Mouse (Mus musculus) spleen, adult 2 months (tissue): ENCODE data around the gene Hk1. TPM values are rescaled to one million over a fixed set of nuclear protein-coding genes. Genes with fewer than 3 reads are reported as not detected.

Source experiments
- DNase-seq, 2 experiments: peaks; one replicate each; pipeline versions ENCODE4 v3.0.0 to v3.0.0-alpha.2; 2012 to 2021; ENCODE audit warnings: low spot score in 2 of 2, low read depth in 1 of 2
- H3K27ac ChIP-seq: fragments of 200-500 bp; 2 replicates; pipeline ENCODE4 v1.5.1; 2012; ENCODE audit warnings: low read length, inconsistent platforms; ENCODE audit not compliant: insufficient read depth
- H3K27me3 ChIP-seq: fragments of 200-500 bp; 2 replicates; pipeline ENCODE4 v1.6.1; 2012; ENCODE audit warnings: mild to moderate bottlenecking, moderate library complexity, low read length, inconsistent platforms; ENCODE audit not compliant: control insufficient read depth, insufficient read depth
- H3K36me3 ChIP-seq: fragments of 200-500 bp; 2 replicates; pipeline ENCODE4 v1.6.1; 2012; ENCODE audit warnings: mild to moderate bottlenecking, low read length, inconsistent platforms; ENCODE audit not compliant: control insufficient read depth, insufficient read depth
- H3K4me1 ChIP-seq: fragments of 200-500 bp; 2 replicates; pipeline ENCODE4 v1.6.1; 2011; ENCODE audit warnings: inconsistent platforms; ENCODE audit not compliant: control insufficient read depth, insufficient read depth, insufficient read length
- H3K4me3 ChIP-seq: fragments of 200-500 bp; 2 replicates; pipeline ENCODE4 v1.5.1; 2011; ENCODE audit warnings: mild to moderate bottlenecking, inconsistent platforms; ENCODE audit not compliant: insufficient read depth, insufficient read length; ENCODE audit errors: extremely low read depth
- CTCF ChIP-seq: fragments of 200-500 bp; IDR thresholded peaks from 2 replicates; pipeline ENCODE4 v1.5.1; 2011; ENCODE audit warnings: mild to moderate bottlenecking, inconsistent platforms; ENCODE audit not compliant: insufficient read depth, insufficient read length, insufficient replicate concordance; ENCODE audit errors: extremely low read depth
- POLR2A ChIP-seq: fragments of 200-500 bp; IDR thresholded peaks from 2 replicates; pipeline ENCODE4 v1.6.1; 2011; ENCODE audit warnings: low read depth, low read length, inconsistent platforms
- WGBS: fragments of 180-500 bp; shearing (Covaris S2); methylation state at CpG from one replicate; pipeline ENCODE4 v1.1.7; 2018; 5-methylcytosine and 5-hydroxymethylcytosine counted together
- polyA plus RNA-seq: library from polyadenylated mRNA; depleted of rRNA; stranded (reverse); fragments of >200 nt; gene quantifications from 2 replicates; pipeline ENCODE4 v1.2.3, GENCODE M21; 2012

The Hk1 gene
- polyA plus RNA-seq, 1 experiment: 31.0 TPM

DNA sequence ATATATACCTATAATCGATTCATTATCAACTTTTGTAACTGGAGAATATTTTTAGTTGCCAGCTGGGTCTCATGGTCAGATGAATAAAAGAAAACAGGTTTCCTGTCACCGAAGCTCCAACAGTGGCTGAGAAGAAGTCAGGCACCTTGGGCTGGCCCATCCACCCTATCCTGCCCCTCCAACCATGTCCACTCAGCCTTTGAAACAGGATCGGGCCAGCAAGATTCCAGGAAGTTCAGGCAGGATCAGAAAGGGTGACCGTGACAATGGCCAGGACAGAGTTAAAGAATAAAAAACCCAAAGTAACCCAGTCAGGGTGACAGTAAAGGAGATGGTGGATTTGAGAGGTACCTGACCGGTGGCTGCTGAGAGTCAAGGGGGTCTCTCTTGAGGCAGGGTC lies 70.1 kb downstream of the Hk1 start:
- 77% methylated on average over 5 of the region's 5 CpGs for WGBS
- no peak for TF ChIP-seq POLR2A
- no peak for TF ChIP-seq CTCF
- DNase-seq: no peak

DNA sequence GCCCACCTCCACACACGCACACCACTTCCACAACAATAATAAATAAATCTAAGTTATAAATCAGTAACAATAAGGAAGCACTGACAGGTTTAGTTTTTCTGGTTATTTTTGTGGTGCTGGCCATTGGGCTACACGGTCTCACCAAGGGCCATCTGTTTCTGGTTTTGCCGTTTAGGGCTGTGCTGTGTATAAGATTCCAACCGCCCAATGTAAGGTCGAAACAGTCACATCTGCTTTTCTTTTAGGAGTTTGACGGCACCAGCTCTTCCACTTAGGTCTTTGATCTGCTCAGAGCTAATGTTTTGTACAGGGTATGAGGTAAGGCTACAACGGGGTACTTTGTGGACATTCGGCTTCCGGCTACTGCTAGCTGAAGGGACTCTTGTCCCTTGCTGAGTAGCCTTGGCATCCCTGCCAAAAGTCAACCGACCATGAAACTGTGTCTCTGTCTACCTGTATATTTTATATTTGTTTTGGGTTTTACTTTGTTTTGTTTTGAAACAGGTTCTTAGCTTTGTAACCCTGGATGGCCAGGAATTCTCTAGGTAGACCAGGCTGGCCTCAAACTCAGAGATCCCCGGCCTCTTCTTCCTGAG lies 70.7 kb downstream of the Hk1 start:
- peaks cover 6% of the 10 kb centered on the region; the same call in 1 of the 2 replicates for H3K4me1 ChIP-seq
- no peak for TF ChIP-seq POLR2A
- TF ChIP-seq CTCF: no peak
- DNase-seq: no peak
- no peak overlapping the region for H3K4me3 ChIP-seq
- WGBS: 97% methylated on average over 11 of the region's 11 CpGs
- no peak overlapping the region for H3K27ac ChIP-seq
- H3K27me3 ChIP-seq: no peaks in the 10 kb centered on the region
- peaks cover 11% of the 10 kb centered on the region for H3K36me3 ChIP-seq

More for the DNA sequence above, 70.1 kb downstream of the Hk1 start:
- peaks cover 9% of the 10 kb centered on the region for H3K36me3 ChIP-seq
- H3K27me3 ChIP-seq: no peaks in the 10 kb centered on the region
- no peak overlapping the region for H3K4me3 ChIP-seq
- H3K4me1 ChIP-seq: peaks cover 6% of the 10 kb centered on the region; the same call in 1 of the 2 replicates
- H3K27ac ChIP-seq: no peak overlapping the region

DNA sequence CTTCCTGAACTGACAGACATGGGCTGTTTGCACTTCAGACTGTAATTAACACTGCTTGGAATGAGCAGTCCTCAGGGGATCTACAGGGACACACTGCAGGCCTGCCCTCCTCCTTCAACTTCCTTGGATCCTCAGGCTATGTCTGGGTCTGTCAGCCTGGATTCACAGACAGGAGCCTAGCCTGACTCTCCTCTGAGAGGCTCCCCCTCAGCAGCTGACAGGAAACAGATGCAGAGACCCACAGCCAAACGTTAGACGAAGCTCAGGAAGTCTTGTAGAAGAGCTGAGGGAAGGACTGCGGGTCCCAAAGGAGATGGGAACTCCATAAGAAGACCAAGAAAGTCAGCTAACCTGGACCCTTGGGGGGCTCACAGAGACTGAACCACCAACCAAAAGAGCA lies 73.2 kb downstream of the Hk1 start:
- H3K36me3 ChIP-seq: peaks cover 13% of the 10 kb centered on the region

DNA sequence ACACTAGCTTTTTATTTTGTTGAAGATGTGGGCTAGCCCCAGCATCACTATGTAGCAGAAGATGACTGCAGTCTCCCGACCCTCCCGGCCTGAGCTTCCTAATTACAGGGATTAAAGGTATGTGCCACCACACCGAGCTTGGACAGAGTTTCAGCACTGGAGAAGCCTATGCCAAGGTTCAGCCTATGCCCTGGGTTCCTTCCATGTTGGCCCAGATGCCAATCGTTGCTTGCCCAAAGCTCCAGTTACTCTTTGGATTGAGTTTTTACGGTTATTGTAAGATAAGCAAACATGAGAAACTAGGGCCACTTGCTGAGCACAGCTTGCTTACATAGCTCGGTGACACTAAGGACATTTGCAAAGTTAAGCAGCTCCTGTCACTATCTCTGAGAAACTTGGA lies 74.6 kb downstream of the Hk1 start:
- DNase-seq: no peak
- TF ChIP-seq POLR2A: no peak
- Histone ChIP-seq H3K4me3 (no peak overlapping the region), H3K4me1 (peaks cover 5% of the 10 kb centered on the region; the same call in 1 of the 2 replicates), H3K27me3 (no peaks in the 10 kb centered on the region), H3K27ac (no peak overlapping the region), H3K36me3 (peaks cover 13% of the 10 kb centered on the region)
- 95% methylated on average over 6 of the region's 6 CpGs for WGBS

More for the DNA sequence above, 73.2 kb downstream of the Hk1 start:
- DNase-seq: no peak
- no peaks in the 10 kb centered on the region for H3K27me3 ChIP-seq
- peaks cover 2% of the 10 kb centered on the region; the same call in 1 of the 2 replicates for H3K4me1 ChIP-seq
- 12% methylated on average over 3 of the region's 3 CpGs for WGBS
- no peak overlapping the region for H3K27ac ChIP-seq
- TF ChIP-seq POLR2A (no peak), CTCF (no peak)
- no peak overlapping the region for H3K4me3 ChIP-seq

DNA sequence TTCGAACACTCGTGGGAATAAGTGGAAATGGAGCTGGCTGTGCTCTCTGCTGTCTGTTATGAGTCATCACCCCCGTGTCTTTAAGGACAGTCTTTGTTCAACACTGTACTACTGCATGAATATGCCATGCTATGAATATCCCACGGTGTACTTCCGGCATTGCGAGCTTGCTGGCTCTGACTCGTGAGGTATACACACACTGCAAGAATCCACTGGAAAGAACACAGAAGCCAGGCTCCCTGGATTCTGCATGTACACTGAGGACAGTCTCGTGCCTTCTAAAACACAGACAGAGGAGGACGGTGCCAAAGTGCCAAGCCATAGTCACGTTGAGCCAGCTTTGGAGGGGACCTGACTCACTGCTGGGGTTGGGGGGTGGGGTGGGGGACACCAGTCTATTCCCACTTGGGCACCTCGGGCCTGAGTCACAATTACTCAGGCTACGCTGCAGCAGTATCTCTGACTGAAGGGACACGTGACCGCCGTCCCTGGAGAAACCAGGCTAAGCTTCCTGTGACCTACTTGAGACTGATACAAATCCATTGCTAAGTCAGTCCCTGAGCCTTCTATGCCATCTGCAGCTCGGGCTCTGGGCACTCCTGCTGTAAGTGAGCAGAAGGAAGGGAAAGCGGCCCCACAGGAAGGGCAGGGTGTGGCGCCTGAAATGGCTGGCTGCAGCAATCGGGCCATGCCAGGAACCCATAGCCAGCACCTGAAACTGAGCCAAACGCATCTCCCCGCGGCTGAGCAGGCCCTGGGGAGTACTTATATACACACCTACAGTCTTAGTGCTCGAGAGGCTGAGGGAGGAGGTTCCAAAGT lies 79.5 kb downstream of the Hk1 start:
- peaks cover 20% of the 10 kb centered on the region for H3K36me3 ChIP-seq
- no peak overlapping the region for H3K4me3 ChIP-seq
- DNase-seq: no peak
- peaks cover 5% of the 10 kb centered on the region; the same call in 1 of the 2 replicates for H3K4me1 ChIP-seq
- WGBS: 42% methylated on average over 23 of the region's 23 CpGs
- H3K27me3 ChIP-seq: no peaks in the 10 kb centered on the region
- TF ChIP-seq CTCF (no peak), POLR2A (no peak)
- no peak overlapping the region for H3K27ac ChIP-seq

DNA sequence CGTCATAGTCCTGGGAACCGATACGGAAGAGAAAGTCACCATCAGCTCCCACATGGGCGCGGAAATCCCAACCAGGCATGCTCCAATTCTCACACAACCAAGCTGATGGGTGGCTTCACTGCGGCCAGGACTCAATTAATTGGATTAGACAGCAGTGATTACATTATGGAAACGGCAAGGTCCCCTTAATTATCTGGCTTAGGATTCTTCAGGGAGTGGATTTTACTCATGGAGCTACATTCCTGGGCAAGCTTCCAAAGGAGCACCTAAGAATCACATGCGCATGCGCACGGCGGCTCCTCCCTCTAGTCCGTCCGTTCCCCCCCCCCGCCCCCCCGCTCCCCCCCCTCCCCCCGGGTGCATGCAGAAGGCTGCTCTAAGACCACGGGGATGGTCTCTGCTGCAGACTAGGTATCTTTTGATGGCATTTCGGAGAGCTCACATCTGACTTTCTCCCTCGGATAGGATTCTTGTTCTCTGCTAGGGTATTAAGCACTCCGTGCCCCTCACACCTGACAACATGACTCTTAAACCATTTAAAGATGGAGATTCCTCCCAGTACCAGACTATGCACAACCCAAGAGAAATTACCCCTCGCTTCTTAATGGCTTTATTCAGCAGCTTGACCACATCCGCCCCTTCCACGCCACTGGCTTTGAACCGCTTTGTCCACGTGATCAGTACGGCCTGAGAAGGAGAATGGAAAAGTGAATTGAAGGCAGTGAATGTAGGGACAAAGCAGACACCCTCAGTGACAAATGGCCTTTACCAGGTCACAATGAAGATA lies 83.4 kb downstream of the Hk1 start:
- H3K4me3 ChIP-seq: no peak overlapping the region
- no peak for DNase-seq
- H3K4me1 ChIP-seq: peaks cover 5% of the 10 kb centered on the region; the same call in 1 of the 2 replicates
- peaks cover 25% of the 10 kb centered on the region for H3K36me3 ChIP-seq
- TF ChIP-seq POLR2A: no peak
- TF ChIP-seq CTCF: no peak
- WGBS: 92% methylated on average over 24 of the region's 26 CpGs
- H3K27me3 ChIP-seq: no peaks in the 10 kb centered on the region
- H3K27ac ChIP-seq: no peak overlapping the region
